Mouse (Mus musculus) spleen, postnatal 36 days (tissue): ENCODE data around the gene Rbm43.
A peak's percentile ranks its signal among the peaks of the same experiment; 100 is the strongest.

ENCODE experiments used
- DNase-seq, 2 experiments: peaks; one replicate each; pipeline ENCODE4 v3.0.0; 2022; ENCODE audit warnings: low spot score in 2 of 2, mixed read lengths in 1 of 2

The Rbm43 gene

GRCm38 (mm10) chr2:51934574-51935334 lies at the start of gene Rbm43:
Rbm43 (minus strand) TSS chr2:51935163.
- DNase-seq, result peak; percentile 83

DNA sequence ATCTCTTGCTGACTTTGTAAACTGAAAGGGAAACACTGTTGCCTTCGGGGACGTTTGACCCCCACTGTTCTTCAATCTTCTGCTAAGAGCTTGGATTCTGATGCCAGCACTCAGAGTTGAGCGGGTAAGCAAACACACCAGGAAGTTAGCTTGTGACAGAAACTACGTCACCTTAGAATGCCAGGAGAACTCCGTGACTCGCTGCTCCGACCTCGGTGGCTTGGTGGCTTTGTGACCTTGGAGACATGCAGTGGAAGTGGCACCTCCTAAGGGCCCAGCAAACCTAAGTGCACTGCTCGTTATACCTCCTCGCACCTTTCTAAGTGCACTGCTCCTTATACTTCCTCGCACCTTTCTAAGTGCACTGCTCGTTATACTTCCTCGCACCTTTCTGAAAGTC lies 47.3 kb upstream of the Rbm43 start:
- no peak for DNase-seq

GRCm38 (mm10) chr2:51981630-51982029 lies 46.7 kb upstream of the Rbm43 start:
- no peak for DNase-seq

DNA sequence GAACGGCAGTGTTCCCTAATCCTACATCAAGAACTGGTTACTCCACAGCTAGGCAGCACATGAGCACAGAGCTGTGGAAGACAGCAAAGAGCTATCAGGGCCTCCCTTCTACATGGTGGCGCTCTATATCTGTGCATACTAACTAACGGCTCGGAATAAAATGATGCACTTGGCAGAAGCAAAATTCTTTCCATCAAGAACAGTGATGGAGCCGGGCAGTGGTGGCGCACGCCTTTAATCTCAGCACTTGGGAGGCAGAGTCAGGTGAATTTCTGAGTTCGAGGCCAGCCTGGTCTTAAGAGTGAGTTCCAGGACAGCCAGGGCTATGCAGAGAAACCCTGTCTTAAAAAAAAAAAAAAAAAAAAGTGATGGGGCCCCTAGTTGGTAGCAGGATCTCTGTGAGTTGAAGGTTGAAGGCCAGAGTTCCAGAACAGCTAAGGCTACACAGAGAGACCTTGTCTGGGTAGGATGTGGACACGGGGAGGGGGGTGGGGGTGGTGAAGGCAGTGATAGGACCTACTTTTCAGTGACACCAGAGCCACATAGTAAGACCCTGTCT lies 38.5 kb upstream of the Rbm43 start, which contains the start of gene Nmi:
TSS of gene Nmi (minus strand) at position 85 of the 559 bp plus-strand sequence.
- DNase-seq, result no peak

DNA sequence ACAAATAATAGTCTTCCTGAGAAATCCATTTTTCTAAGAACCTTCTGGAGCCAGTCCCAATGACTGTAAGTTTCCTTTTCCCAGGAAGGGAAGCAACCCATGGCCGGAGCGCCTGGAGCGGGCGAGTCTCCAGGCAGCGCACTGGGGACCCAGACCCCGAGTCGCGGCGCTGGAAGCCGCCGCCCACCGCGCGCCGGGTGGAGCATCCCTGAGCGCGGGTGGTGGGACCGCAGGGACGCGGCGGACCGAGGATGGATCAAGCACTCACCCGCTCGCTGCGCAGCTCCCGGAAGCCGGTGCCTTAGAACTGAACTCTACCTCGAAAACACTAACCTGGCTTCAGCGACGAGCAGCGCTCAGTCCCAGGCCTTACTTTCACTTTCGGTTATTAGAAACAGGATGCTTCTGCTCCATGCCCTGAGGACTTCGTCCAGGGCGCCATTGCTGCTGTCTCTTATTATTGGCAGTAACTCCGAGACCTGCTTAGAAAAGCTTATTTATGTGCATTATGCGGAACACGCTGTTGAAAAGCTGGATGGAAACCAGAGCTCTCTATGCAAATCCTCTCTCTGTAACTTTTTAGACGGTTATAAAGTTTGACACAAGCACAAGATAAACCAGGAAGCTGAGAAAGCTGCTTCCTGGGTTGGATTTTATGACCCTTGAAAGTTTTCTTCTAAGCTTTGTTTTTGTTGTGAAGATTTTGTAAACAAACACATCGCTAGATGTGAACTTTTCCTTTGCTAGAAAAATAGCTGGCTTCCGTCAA lies 37.9 kb upstream of the Rbm43 start:
- peak; percentile 61 for DNase-seq

- DNase-seq, result peak; percentile 70 to 75
Measured at GRCm38 (mm10) chr2:51972142-51972541, 37.2 kb upstream of the Rbm43 start.

GRCm38 (mm10) chr2:51970897-51971296 lies 35.9 kb upstream of the Rbm43 start:
- DNase-seq, result no peak

- peak in 1 of 2 experiments; percentile 4 for DNase-seq
Measured at GRCm38 (mm10) chr2:51967288-51967687, 32.3 kb upstream of the Rbm43 start.

- DNase-seq, result no peak
Measured at GRCm38 (mm10) chr2:51953648-51954204, 18.8 kb upstream of the Rbm43 start.

DNA sequence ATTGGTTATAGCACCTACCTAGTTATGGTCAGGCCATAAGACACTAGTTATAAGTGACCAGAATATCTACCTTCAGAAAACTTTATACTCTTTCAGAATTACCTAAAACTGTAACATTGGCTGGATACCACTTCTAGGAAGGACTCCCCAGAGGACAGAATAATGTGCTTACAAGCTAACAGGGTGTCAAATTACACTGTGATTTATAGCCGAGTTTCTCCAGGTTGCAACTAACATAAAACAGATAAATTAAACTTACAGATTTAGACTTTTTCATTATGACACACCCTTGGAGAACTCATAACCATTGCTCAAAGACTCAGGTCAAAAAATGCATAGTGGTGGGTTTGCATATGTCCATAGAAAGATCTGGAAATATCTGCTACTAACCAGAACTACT lies 15.9 kb upstream of the Rbm43 start:
- no peak for DNase-seq

- DNase-seq, result no peak
Measured at GRCm38 (mm10) chr2:51948105-51948830, 13.3 kb upstream of the Rbm43 start.

DNA sequence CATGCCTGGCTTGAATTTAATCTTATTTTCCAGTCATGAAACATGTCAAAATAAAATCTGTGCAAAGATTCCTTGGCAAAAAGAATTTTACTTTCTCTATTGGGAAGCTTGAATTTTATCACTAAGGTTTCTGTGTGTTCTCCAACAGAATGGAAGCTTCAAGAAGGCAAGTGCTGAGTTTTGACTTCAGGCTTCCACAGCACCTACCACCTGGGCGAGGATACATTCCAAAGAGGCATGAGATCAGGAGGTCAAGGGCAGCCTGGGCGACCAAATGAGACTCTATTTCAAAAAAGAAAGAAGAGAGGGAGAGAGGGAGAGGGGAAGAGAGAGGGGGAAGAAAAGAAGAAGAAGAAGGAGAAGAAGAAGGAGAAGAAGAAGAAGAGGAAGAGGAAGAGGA lies 10.8 kb upstream of the Rbm43 start:
- DNase-seq, result no peak

DNA sequence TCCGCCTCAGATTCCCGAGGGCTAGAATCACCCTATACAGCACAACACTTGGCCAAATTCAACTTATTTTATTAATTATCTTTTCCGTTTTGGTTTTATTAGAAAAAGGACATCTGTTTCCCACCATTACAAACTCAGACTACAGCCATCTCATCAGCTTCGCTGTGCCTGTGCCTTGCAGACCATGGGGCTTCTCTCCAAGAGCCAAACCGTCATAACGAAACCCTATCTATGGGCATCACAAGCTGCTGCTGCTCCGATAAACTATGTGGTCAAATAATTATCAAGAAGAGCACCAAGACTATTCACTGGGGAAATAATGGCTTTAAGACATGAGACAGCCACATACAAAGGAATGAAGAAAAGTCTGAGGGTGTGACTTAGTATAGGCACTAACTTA lies 6.9 kb upstream of the Rbm43 start:
- no peak for DNase-seq

- no peak for DNase-seq
Measured at GRCm38 (mm10) chr2:51938750-51939149, 3.8 kb upstream of the Rbm43 start.

DNA sequence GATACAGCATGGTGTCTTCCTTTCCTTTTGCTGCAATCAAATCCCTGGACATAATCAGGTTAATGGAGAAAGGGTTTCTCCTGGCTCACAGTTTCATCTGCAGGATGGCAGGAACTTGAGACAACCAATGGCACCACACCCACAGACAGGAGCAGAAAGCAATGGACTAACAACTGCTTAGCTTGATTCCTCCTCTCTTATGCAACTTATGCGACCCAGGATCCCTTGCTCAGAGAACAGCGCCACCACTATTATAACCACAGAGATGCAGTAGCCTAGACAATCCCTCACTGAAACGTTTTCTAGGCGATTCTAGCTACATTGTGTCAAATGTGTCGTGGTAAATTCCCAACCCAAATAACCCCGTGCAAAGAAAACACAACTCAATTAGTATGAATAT lies 2.0 kb upstream of the Rbm43 start:
- DNase-seq, result no peak

DNA sequence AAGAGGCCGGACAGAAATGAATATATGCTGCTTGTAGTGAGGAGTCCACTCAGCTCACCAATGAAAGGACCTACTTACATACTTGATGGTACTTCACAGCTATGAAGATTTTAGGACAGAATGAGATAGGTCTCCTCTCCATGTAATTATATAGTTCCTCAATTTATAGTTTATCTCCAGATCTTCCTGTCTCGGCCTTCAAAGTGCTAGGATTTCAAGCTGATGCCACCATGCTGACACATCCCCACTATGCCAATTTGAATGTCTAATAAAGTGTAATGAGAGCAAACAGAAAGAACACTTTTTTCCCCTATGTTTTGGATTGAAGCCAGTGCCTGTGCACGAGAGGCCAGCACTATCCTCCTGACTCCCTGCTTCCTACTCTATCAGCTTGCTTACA lies 1.6 kb upstream of the Rbm43 start:
- DNase-seq, result no peak

DNA sequence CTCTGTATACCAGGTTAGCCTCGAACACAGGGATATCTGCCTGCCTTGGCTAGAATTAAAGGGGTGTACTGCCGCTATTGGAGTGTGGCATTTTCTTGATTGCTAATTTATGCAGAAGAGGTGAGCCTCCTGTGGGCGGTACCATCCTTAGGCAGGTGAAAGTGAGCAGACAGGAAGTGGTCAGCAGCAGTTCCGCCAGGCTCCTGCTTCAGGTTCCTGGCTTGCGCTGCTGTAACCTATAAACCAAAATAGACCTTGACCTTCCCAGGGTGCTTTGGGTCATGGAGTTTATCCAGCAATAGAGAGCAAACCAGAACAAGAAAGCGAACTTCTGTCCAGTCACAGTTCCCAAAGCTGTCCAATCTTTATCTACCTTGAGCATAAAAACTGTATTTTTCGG lies 958 bp upstream of the Rbm43 start:
- no peak for DNase-seq

DNA sequence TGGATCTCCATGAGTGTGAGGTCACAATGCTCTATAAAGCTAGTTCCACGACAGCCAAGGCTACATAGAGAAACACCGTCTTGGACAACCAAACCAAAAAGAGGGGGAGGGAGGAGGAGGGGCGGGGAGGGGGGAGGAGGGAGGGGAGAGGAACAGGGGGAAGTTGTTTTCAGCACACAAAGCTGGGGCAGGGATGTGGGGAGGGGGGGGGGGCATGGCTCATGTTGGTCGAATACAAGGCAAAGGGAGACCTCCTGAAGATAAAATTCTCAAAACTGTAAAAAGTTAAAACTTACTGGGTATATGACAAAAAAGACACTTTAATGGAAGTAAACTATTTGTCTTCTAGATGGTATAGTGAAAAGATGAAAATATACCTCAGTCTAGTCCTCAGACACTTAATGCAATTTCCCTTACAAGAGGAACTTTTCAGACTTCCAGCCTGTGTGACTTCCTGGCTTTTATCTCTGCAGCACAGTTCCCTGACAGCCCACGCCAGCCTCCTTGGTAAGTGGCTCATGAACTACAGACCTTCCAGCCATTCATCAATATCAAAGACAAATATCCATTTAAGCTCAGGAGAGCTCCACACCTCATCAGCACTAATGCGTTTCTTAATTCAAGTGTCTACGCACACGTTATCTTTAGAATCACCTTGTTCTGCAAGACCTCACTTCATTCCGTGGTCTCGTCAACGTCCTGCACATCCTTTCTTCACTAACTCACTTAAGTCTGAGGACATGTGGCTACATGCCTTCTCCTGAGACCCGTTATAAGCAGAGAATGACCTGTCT lies 1.4 kb downstream of the Rbm43 start:
- DNase-seq, result peak in 1 of 2 experiments; percentile 16

DNA sequence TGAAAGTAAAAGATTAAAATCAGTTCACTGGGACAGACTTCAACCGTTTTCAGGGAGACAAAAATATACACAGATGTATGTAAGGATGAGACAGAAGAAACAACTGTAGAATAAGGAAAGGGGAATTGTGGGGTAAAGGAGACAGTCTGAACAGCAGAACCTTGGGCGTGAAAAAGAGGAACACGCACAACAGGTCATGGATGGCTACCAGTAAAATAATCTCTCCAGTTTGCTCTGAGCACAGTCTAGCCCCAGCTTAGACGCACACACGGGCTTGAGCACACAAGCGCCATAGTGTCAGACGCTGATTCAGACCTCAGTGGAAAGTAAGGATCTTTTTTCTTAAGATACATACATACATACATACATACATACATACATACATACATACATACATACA lies 3.7 kb downstream of the Rbm43 start:
- DNase-seq, result no peak

GRCm38 (mm10) chr2:51914944-51915680 lies 19.9 kb downstream of the Rbm43 start:
- DNase-seq, result peak; percentile 24 to 43
